Mouse (Mus musculus): ENCODE data around the gene Nck2.
A peak's percentile ranks its signal among the peaks of the same experiment; 100 is the strongest.

Gene Nck2

DNA sequence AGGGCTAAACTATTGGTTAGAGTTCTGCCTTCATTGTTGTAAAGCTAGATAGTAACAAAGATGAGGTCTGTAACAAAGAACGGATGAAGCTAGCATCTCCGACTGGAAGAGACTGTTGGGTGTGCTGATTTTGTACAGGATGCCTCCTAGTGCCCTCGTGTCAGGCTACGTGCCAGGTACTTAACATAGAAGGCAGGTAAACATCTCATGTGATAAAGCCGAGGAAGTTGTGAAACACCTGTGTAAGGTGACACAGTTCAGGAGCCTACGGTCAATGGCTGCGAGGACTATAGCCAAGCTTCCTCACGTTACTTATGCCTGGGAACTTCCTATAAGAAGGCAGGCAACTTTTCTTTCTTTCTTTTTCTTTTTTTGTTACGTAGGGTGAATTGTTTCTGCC is at the start of gene Nck2:
Gene Nck2, plus strand, starts transcription at position 49 of the 400 bp plus-strand sequence.
- DNase-seq = peak; percentile 37 to 46

DNA sequence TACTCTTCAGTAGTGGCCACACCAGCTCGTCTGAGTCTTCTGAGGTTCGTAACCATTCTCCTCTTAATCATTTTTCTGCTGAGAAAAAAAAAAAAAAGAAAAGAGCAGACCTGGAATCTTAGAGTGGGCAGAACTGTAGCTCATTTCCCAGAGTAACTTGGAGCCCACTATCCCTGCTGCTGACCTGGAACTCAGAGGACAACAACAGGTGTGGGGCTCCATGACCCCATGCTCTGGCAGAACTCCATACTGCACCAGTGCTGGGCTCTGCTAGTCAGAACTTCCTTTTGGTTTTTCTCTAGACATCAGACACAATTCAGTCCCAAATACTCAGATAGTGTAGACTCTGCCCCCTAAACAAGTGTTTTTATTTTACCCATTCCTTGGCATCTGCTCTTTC is 49.3 kb upstream of the Nck2 start:
- no peak for DNase-seq

- DNase-seq = no peak
Observed at GRCm38 (mm10) chr1:43395799-43396198, 48.6 kb upstream of the Nck2 start.

DNA sequence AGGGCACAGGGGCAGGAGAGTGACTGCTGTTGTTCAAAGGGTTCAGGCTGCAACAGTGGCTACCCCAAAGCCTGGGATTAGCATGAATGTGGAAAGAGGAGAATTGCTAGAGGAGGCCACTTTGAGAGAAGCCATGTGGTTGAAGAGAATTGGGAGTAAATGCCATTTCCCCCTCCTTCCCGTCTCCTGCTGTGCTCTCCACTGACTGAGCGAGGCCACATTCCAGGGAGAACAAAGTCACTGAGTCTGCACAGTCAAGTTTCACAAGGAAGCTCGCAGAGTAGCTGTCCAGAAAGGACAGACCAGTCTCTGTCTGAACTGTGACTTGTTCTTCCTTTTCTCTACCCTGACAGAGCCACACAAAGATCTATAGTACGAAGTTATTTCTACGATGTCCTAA is 47.9 kb upstream of the Nck2 start:
- no peak for DNase-seq

DNA sequence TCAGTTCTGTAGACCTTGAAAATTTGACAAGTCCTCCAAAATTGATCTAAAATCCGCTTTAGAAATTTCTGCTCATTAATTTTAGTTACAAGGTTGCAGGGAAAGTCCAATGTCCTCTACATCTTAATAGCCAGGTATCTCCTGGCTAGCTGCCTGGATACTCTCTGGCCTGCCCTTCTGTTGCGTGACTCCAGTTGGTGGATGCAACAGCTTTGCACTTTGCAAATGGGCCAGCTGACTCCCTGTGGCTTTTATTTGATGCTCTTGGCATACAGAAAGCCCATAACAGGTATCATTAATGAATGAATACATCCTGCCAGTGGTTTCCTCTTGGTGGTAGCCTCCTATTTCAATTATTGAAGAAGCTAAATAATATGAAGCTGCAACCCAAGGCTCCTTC is 47.3 kb upstream of the Nck2 start:
- no peak for DNase-seq

- DNase-seq = no peak
Observed at GRCm38 (mm10) chr1:43398738-43399601, 45.4 kb upstream of the Nck2 start.

- DNase-seq = no peak
Observed at GRCm38 (mm10) chr1:43399602-43400216, 44.7 kb upstream of the Nck2 start.

DNA sequence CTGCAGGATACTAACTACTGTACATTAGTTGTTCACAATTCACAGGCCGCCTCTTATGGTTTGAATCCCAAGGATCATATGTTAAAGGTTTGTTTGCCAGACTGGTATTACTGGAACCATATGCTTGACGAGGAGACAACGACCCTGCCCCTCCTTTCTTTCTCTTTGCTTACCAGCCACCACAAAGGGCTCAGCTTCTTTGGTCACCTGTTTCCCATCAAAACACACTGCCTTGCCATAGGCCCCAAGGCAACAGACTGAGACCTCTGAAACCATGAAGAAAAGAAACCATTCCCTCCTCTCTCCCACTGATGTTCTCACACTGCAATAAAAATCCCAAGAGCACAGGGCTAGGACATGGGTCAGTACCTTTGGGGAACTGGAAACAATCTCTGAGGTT is 43.7 kb upstream of the Nck2 start:
- no peak for DNase-seq

DNA sequence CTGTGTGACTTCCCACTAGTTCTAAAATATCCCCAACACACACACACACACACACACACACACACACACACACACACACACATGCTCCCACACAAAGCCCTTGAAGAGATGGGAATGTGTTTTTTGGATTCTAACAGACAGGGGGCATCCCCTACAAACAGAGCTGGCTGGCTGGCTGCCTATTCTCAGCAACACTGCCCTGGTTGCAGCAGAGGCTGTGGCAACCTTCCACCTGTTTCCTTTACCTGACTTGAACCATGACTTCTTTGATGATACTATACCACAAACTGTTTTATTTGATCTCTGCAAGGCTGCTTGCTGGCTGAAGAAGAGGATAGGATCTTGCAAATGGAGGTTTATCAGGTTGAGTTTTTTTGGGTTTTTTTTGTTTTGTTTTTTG is 41.0 kb upstream of the Nck2 start:
- no peak for DNase-seq

GRCm38 (mm10) chr1:43404693-43405678 is 39.4 kb upstream of the Nck2 start:
- no peak for DNase-seq

GRCm38 (mm10) chr1:43409019-43409418 is 35.4 kb upstream of the Nck2 start:
- DNase-seq = no peak

GRCm38 (mm10) chr1:43412825-43413224 is 31.6 kb upstream of the Nck2 start:
- DNase-seq = no peak

GRCm38 (mm10) chr1:43413298-43413697 is 31.1 kb upstream of the Nck2 start:
- no peak for DNase-seq

- no peak for DNase-seq
Observed at GRCm38 (mm10) chr1:43413749-43414148, 30.6 kb upstream of the Nck2 start.

- no peak for DNase-seq
Observed at GRCm38 (mm10) chr1:43414228-43414627, 30.2 kb upstream of the Nck2 start.

GRCm38 (mm10) chr1:43414971-43415370 is 29.4 kb upstream of the Nck2 start:
- DNase-seq = no peak

DNA sequence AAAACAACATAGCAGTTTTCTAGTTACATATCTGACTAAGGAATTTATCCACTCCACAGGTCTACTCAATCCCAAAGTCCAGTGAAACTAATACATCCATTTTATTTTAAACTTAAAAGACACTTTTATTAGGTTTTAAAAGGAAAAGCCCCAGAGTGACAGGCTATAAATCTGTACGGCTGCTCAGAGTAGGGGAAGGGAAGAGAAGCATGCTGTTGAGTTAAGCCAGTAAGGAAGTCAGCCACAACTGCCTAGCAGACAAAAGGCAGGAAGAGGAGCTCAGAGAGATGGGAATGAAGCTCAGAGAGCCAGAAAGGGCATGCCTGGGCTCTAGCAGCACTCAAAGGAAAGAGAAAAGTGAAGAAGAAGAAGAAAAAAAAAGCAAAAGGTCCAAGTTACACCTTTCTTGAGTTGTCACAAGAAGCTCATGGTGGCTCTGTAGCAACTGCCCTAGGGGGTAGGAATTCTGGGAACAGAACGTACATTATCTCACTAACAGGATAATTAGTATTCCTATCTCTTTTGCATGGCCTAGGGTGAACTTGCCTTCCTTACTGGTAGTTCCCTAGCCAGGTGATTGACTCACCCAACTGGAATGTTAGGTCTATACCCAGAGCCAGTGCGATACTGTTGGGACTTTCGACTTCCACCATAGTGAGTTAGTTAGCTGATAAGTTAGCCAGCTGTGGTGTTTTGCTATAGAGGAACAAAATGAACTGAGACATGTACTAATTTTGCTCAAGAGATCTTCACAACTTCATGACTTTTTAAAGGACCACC is 21.2 kb upstream of the Nck2 start:
- no peak for DNase-seq

- DNase-seq = peak in 1 of 2 experiments; percentile 18
Observed at GRCm38 (mm10) chr1:43426526-43426925, 17.9 kb upstream of the Nck2 start.

GRCm38 (mm10) chr1:43426993-43427535 is 17.3 kb upstream of the Nck2 start:
- DNase-seq = no peak

DNA sequence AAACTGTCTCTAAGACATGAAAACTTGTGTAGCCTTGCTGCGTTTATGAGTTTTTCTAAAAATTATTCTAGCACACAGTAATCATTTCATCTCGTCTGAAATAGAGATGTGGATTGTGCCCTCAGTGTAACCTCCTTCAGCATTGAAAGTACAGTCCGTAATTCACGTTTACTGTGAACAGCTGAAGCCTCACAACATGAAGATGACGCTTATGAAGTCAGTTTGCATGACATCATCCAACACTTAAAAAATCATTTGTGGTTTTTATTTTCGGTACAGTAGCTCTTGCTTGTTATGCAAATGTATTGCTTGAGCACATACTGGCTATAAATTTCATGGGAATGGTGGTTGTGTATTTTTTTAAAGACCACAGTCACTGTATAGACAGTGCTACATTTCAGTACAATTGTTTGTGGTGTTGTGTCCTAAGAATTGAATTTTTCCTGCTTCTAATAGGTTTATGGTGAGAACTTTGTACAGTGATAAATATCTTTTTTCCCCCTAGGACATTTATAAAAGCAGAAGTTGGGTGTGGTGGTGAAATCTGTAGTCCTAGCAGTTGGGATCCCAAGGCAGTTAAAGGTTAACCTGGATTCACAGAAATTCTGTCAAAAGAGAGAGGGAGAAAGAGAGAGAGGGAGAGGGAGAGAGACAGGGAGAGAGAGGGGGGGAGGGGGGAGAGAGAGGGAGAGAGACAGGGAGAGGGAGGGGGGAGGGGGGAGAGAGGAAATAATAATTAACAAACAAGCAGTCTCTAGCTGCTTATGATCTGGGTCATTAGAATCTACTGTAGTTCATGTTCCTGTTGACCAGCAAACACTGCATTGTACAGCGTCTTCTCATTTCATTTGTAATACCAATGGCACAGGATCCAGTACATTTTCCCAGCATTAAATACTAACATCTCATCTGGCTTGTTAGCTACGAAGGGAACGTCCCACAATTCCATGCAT is 14.2 kb upstream of the Nck2 start:
- no peak for DNase-seq

- no peak for DNase-seq
Observed at GRCm38 (mm10) chr1:43433853-43434252, 10.5 kb upstream of the Nck2 start.
